Mouse (Mus musculus) testis, postnatal 10 days (tissue): ENCODE data around the gene Gm49354.
"Not testable (repeated sequence)": the region's sequence is repeated elsewhere in the genome, so short reads cannot be mapped to it uniquely, and the experiment has no call there.

Source experiments
- DNase-seq: peaks from one replicate; pipeline ENCODE4 v3.0.0; 2021; ENCODE audit warnings: low spot score

Gm49354 gene

GRCm38 (mm10) chr13:59782145-59782544, at the start of gene Gm49354:
Gene Gm49354, minus strand, starts transcription at chr13:59782245.
- DNase-seq = no peak

- no peak for DNase-seq
Measured at GRCm38 (mm10) chr13:59825966-59826365, 43.9 kb upstream of the Gm49354 start.

GRCm38 (mm10) chr13:59822507-59823462, 40.7 kb upstream of the Gm49354 start, which contains the start of gene Tut7:
Gene Tut7, minus strand, starts transcription at chr13:59823147.
- DNase-seq = peak; percentile 95

- no peak for DNase-seq
Measured at GRCm38 (mm10) chr13:59820836-59821235, 38.8 kb upstream of the Gm49354 start.

GRCm38 (mm10) chr13:59820114-59820513, 38.1 kb upstream of the Gm49354 start:
- DNase-seq = no peak

GRCm38 (mm10) chr13:59817352-59817751, 35.3 kb upstream of the Gm49354 start:
- no peak for DNase-seq

- no peak for DNase-seq
Measured at GRCm38 (mm10) chr13:59814109-59814591, 32.1 kb upstream of the Gm49354 start.

GRCm38 (mm10) chr13:59811581-59811980, 29.5 kb upstream of the Gm49354 start:
- no peak for DNase-seq

GRCm38 (mm10) chr13:59801000-59801399, 19.0 kb upstream of the Gm49354 start:
- DNase-seq = no peak

GRCm38 (mm10) chr13:59800077-59800476, 18.0 kb upstream of the Gm49354 start:
- DNase-seq = no peak

- no peak for DNase-seq
Measured at GRCm38 (mm10) chr13:59798306-59798705, 16.3 kb upstream of the Gm49354 start.

GRCm38 (mm10) chr13:59796466-59796848, 14.4 kb upstream of the Gm49354 start:
- no peak for DNase-seq

- DNase-seq = no peak
Measured at GRCm38 (mm10) chr13:59795807-59796465, 13.9 kb upstream of the Gm49354 start.

- no peak for DNase-seq
Measured at GRCm38 (mm10) chr13:59794786-59795185, 12.7 kb upstream of the Gm49354 start.

- DNase-seq = not testable (repeated sequence)
Measured at GRCm38 (mm10) chr13:59779744-59780264, 2.2 kb downstream of the Gm49354 start.

- DNase-seq = no peak
Measured at GRCm38 (mm10) chr13:59779213-59779612, 2.8 kb downstream of the Gm49354 start.

- DNase-seq = no peak
Measured at GRCm38 (mm10) chr13:59775168-59775567, 6.9 kb downstream of the Gm49354 start.

- DNase-seq = peak; percentile 70
Measured at GRCm38 (mm10) chr13:59771257-59771656, 10.8 kb downstream of the Gm49354 start.

GRCm38 (mm10) chr13:59770847-59771246, 11.2 kb downstream of the Gm49354 start:
- no peak for DNase-seq

GRCm38 (mm10) chr13:59770164-59770562, 11.9 kb downstream of the Gm49354 start:
- peak; percentile 82 for DNase-seq

- DNase-seq = peak; percentile 99
Measured at GRCm38 (mm10) chr13:59769296-59770163, 12.5 kb downstream of the Gm49354 start, which contains the start of gene Isca1. Gene Isca1, minus strand, starts transcription at chr13:59769810.
